ENCODE assay signal across 8 mouse cellular contexts in genomic region chr15:3271216-3271615, GRCm38 (mm10). TPM values are rescaled to one million over a fixed set of nuclear protein-coding genes. Genes with fewer than 3 reads are reported as not detected.
DNase-seq lines count a peak whose midpoint lies in the region; ATAC-seq and TF ChIP-seq lines count a peak whose summit lies in the region.

No protein-coding gene starts in this region.

- ATAC-seq in kidney, embryonic 15.5 days (replicated peaks; ENCODE audit: low FRiP score) = peak; percentile 47
- peak; percentile 26 for ATAC-seq in megakaryocyte, adult 5-6 weeks (ENCODE audit: poor library complexity, severe bottlenecking)

- no peaks in the 10 kb centered on the region for H3K27me3 ChIP-seq in spleen, adult 2 months (ENCODE audit: control insufficient read depth, insufficient read depth, low read length)
- H3K27me3 ChIP-seq in heart, embryonic 10.5 days (ENCODE audit: insufficient read depth, poor library complexity, severe bottlenecking) = no peaks in the 10 kb centered on the region
- no peaks in the 10 kb centered on the region for H3K27me3 ChIP-seq in kidney, embryonic 15.5 days

- TF ChIP-seq POLR2A in spleen, adult 2 months (IDR thresholded peaks at IDR 0.05; ENCODE audit: low read depth, low read length) = no peak

- DNase-seq in spleen, adult 2 months (ENCODE audit: low read depth in 1 of 2, low spot score in 2 of 2) = no peak
- DNase-seq in spleen, postnatal 36 days (ENCODE audit: low spot score in 2 of 2) = no peak
- DNase-seq in heart, embryonic 10.5 days (ENCODE audit: low spot score) = no peak
- DNase-seq in frontal cortex, postnatal 10 days (ENCODE audit: low spot score in 2 of 2) = no peak
- DNase-seq in layer of hippocampus, postnatal 10 days (ENCODE audit: low spot score in 2 of 2) = no peak
- no peak for DNase-seq in right cerebral cortex, postnatal 10 days (ENCODE audit: low spot score in 2 of 2)

- H3K9me3 ChIP-seq in heart, embryonic 10.5 days = no peaks in the 10 kb centered on the region
- no peaks in the 10 kb centered on the region for H3K9me3 ChIP-seq in kidney, embryonic 15.5 days (replicated peaks)

- peaks cover 5% of the 10 kb centered on the region for H3K36me3 ChIP-seq in spleen, adult 2 months (ENCODE audit: control insufficient read depth, insufficient read depth, low read length)
- H3K36me3 ChIP-seq in heart, embryonic 10.5 days = 0 out of 2 replicates have a peak, but pooled peaks cover 5% of the 10 kb centered on the region
- H3K36me3 ChIP-seq in kidney, embryonic 15.5 days = peaks cover 7% of the 10 kb centered on the region

- H3K9ac ChIP-seq in kidney, embryonic 15.5 days = 0 out of 2 replicates have a peak overlapping the region, but pooled peaks have one; percentile 38

- H3K4me1 ChIP-seq in spleen, adult 2 months (ENCODE audit: control insufficient read depth, insufficient read depth, insufficient read length) = peaks cover 10% of the 10 kb centered on the region
- H3K4me1 ChIP-seq in heart, embryonic 10.5 days = peaks cover 3% of the 10 kb centered on the region; the same call in 1 of the 2 replicates
- peaks cover 12% of the 10 kb centered on the region for H3K4me1 ChIP-seq in kidney, embryonic 15.5 days

- peak overlapping the region; percentile 56 for H3K4me2 ChIP-seq in kidney, embryonic 15.5 days

- no peak for TF ChIP-seq CTCF in spleen, adult 2 months (IDR thresholded peaks at IDR 0.05; ENCODE audit: extremely low read depth, insufficient read depth, insufficient read length, insufficient replicate concordance)

- peak overlapping the region; percentile 64 for H3K4me3 ChIP-seq in spleen, adult 2 months (ENCODE audit: extremely low read depth, insufficient read depth, insufficient read length)
- peak overlapping the region; percentile 53 for H3K4me3 ChIP-seq in heart, embryonic 10.5 days
- peak overlapping the region; percentile 45 for H3K4me3 ChIP-seq in kidney, embryonic 15.5 days (replicated peaks)

- peak overlapping the region; percentile 46 for H3K27ac ChIP-seq in spleen, adult 2 months (ENCODE audit: insufficient read depth, low read length)
- peak overlapping the region; percentile 89; the same call in 1 of the 2 replicates for H3K27ac ChIP-seq in heart, embryonic 10.5 days
- peak overlapping the region; percentile 96 for H3K27ac ChIP-seq in kidney, embryonic 15.5 days

- WGBS in spleen, adult 2 months = 3% methylated on average over 6 of the region's 6 CpGs
- WGBS in heart, embryonic 10.5 days = 27% methylated on average over 6 of the region's 6 CpGs
- 31% methylated on average over 6 of the region's 6 CpGs for WGBS in kidney, embryonic 15.5 days

RNA-seq across cellular contexts. Expression of gene Selenop, which starts 2.9 kb away (rescaled TPM):
- 78.9 and 112 TPM in 2 replicates for polyA plus RNA-seq in spleen, adult 2 months (2012; rRNA removed)
- polyA plus RNA-seq in heart, embryonic 10.5 days (2016; fragmentation: Nextera tagmentation; extraction: Ambion mirVana) = 52.3 and 74.2 TPM in 2 replicates
- polyA plus RNA-seq in kidney, embryonic 15.5 days (2015; fragmentation: Nextera tagmentation; extraction: Ambion mirVana) = 134 and 147 TPM in 2 replicates
- 413 and 446 TPM in 2 replicates for total RNA-seq in megakaryocyte, adult 5-6 weeks (2015)
- total RNA-seq in megakaryocyte, adult 5-6 weeks (2017) = 238 and 252 TPM in 2 replicates
- total RNA-seq in layer of hippocampus, postnatal 10 days (2021) = 100 to 1,000 TPM; 230 to 263 TPM

RNA-seq across cellular contexts. Expression of gene Ccdc152, which starts 32.1 kb away (rescaled TPM):
- polyA plus RNA-seq in spleen, adult 2 months (2012; rRNA removed) = 0.30 TPM in 1 of 2 replicates, not detected in the other
- not detected in 2 replicates for polyA plus RNA-seq in heart, embryonic 10.5 days (2016; fragmentation: Nextera tagmentation; extraction: Ambion mirVana)
- 0.37 TPM in 1 of 2 replicates, not detected in the other for polyA plus RNA-seq in kidney, embryonic 15.5 days (2015; fragmentation: Nextera tagmentation; extraction: Ambion mirVana)
- total RNA-seq in megakaryocyte, adult 5-6 weeks (2015) = not detected in 2 replicates
- 0.28 and 0.33 TPM in 2 replicates for total RNA-seq in megakaryocyte, adult 5-6 weeks (2017)
- total RNA-seq in layer of hippocampus, postnatal 10 days (2021) = not detected

Comparison
In these comparisons a context has a peak if more than half of its experiments do, and no peak if none do; other contexts are left out.
1. H3K27ac ChIP-seq: peak in every context shown above with its lines; median percentile 96 in kidney, embryonic 15.5 days; 89 in heart, embryonic 10.5 days; 46 in spleen, adult 2 months.